Mouse (Mus musculus): ENCODE results near the gene Ssh3. TPM values are rescaled to one million over a fixed set of nuclear protein-coding genes. Genes with fewer than 3 reads are reported as not detected.
A peak's percentile ranks its signal among the peaks of the same experiment; 100 is the strongest.

The Ssh3 gene
- polyA plus RNA-seq, 1 experiment from 2014 or later: 16.2 TPM

- Histone ChIP-seq H3K4me1 (peaks cover 60% of the 10 kb centered on the region), H3K9ac (peak overlapping the region; percentile 32; the same call in 1 of the 2 replicates), H3K27ac (peak overlapping the region; percentile 70), H3K36me3 (replicated peaks) (no peaks in the 10 kb centered on the region; the same call in 1 of the 2 replicates), H3K27me3 (replicated peaks) (no peaks in the 10 kb centered on the region), H3K9me3 (no peaks in the 10 kb centered on the region), H3K4me3 (peak overlapping the region; percentile 12), H3K4me2 (peak overlapping the region; percentile 38)
- no peak for ATAC-seq (replicated peaks)
- 22% methylated on average over 21 of the region's 21 CpGs for WGBS
Measured at GRCm38 (mm10) chr19:4301735-4302651, 33.0 kb upstream of the Ssh3 start.

- no peak for ATAC-seq (replicated peaks)
- Histone ChIP-seq H3K9ac (0 out of 2 replicates have a peak overlapping the region, but pooled peaks have one; percentile 32), H3K4me2 (peak overlapping the region; percentile 38), H3K27ac (peak overlapping the region; percentile 70), H3K36me3 (replicated peaks) (no peaks in the 10 kb centered on the region; the same call in 1 of the 2 replicates), H3K27me3 (replicated peaks) (no peaks in the 10 kb centered on the region), H3K9me3 (no peaks in the 10 kb centered on the region), H3K4me1 (peaks cover 53% of the 10 kb centered on the region), H3K4me3 (no peak overlapping the region)
- 70% methylated on average over 11 of the region's 11 CpGs for WGBS
Measured at GRCm38 (mm10) chr19:4300852-4301734, 32.1 kb upstream of the Ssh3 start.

GRCm38 (mm10) chr19:4300271-4300704 is 31.3 kb upstream of the Ssh3 start:
- Histone ChIP-seq H3K4me3 (no peak overlapping the region), H3K9ac (no peak overlapping the region), H3K27me3 (replicated peaks) (no peaks in the 10 kb centered on the region), H3K27ac (no peak overlapping the region), H3K4me1 (peaks cover 51% of the 10 kb centered on the region), H3K36me3 (replicated peaks) (no peaks in the 10 kb centered on the region; the same call in 1 of the 2 replicates), H3K9me3 (no peaks in the 10 kb centered on the region), H3K4me2 (no peak overlapping the region)
- WGBS: 61% methylated on average over 7 of the region's 7 CpGs
- ATAC-seq (replicated peaks): no peak

GRCm38 (mm10) chr19:4299574-4300270 is 30.7 kb upstream of the Ssh3 start:
- Histone ChIP-seq H3K4me2 (no peak overlapping the region), H3K36me3 (replicated peaks) (no peaks in the 10 kb centered on the region; the same call in 1 of the 2 replicates), H3K4me3 (no peak overlapping the region), H3K9me3 (no peaks in the 10 kb centered on the region), H3K9ac (no peak overlapping the region), H3K27me3 (replicated peaks) (no peaks in the 10 kb centered on the region), H3K27ac (no peak overlapping the region), H3K4me1 (peaks cover 46% of the 10 kb centered on the region)
- WGBS: 85% methylated on average over 6 of the region's 6 CpGs
- no peak for ATAC-seq (replicated peaks)

GRCm38 (mm10) chr19:4299126-4299525 is 30.1 kb upstream of the Ssh3 start:
- Histone ChIP-seq H3K27ac (no peak overlapping the region), H3K4me1 (peaks cover 40% of the 10 kb centered on the region), H3K36me3 (replicated peaks) (no peaks in the 10 kb centered on the region; the same call in 1 of the 2 replicates), H3K9ac (no peak overlapping the region), H3K9me3 (no peaks in the 10 kb centered on the region), H3K27me3 (replicated peaks) (no peaks in the 10 kb centered on the region), H3K4me2 (no peak overlapping the region), H3K4me3 (no peak overlapping the region)
- WGBS: 87% methylated on average over 7 of the region's 7 CpGs
- ATAC-seq (replicated peaks): no peak

GRCm38 (mm10) chr19:4298322-4299121 is 29.5 kb upstream of the Ssh3 start:
- Histone ChIP-seq H3K27me3 (replicated peaks) (no peaks in the 10 kb centered on the region), H3K9ac (no peak overlapping the region), H3K9me3 (no peaks in the 10 kb centered on the region), H3K36me3 (replicated peaks) (no peaks in the 10 kb centered on the region; the same call in 1 of the 2 replicates), H3K27ac (no peak overlapping the region), H3K4me3 (no peak overlapping the region), H3K4me1 (peaks cover 34% of the 10 kb centered on the region), H3K4me2 (no peak overlapping the region)
- no peak for ATAC-seq (replicated peaks)
- WGBS: 92% methylated on average over 17 of the region's 17 CpGs

GRCm38 (mm10) chr19:4297851-4298250 is 28.9 kb upstream of the Ssh3 start:
- 94% methylated on average over 5 of the region's 5 CpGs for WGBS
- ATAC-seq (replicated peaks): no peak
- no peak overlapping the region for H3K27ac ChIP-seq
- no peaks in the 10 kb centered on the region for H3K27me3 ChIP-seq (replicated peaks)
- H3K9me3 ChIP-seq: no peaks in the 10 kb centered on the region
- no peak overlapping the region for H3K4me3 ChIP-seq
- H3K9ac ChIP-seq: no peak overlapping the region
- peaks cover 1% of the 10 kb centered on the region; the same call in 1 of the 2 replicates for H3K36me3 ChIP-seq (replicated peaks)
- H3K4me1 ChIP-seq: peaks cover 27% of the 10 kb centered on the region
- no peak overlapping the region for H3K4me2 ChIP-seq

GRCm38 (mm10) chr19:4296611-4297010 is 27.6 kb upstream of the Ssh3 start:
- H3K4me2 ChIP-seq: no peak overlapping the region
- H3K4me1 ChIP-seq: peaks cover 15% of the 10 kb centered on the region
- H3K9ac ChIP-seq: no peak overlapping the region
- no peak overlapping the region for H3K4me3 ChIP-seq
- no peak overlapping the region for H3K27ac ChIP-seq
- no peak for ATAC-seq (replicated peaks)
- no peaks in the 10 kb centered on the region for H3K27me3 ChIP-seq (replicated peaks)
- peaks cover 12% of the 10 kb centered on the region; the same call in 1 of the 2 replicates for H3K36me3 ChIP-seq (replicated peaks)
- whole genome bisulfite sequencing: 93% methylated on average over 2 of the region's 2 CpGs
- H3K9me3 ChIP-seq: no peaks in the 10 kb centered on the region

GRCm38 (mm10) chr19:4295391-4295790 is 26.4 kb upstream of the Ssh3 start:
- Histone ChIP-seq H3K4me1 (peaks cover 2% of the 10 kb centered on the region; the same call in 1 of the 2 replicates), H3K27me3 (replicated peaks) (no peaks in the 10 kb centered on the region), H3K4me3 (no peak overlapping the region), H3K9ac (no peak overlapping the region), H3K27ac (no peak overlapping the region), H3K9me3 (no peaks in the 10 kb centered on the region), H3K36me3 (replicated peaks) (peaks cover 22% of the 10 kb centered on the region), H3K4me2 (no peak overlapping the region)
- 89% methylated on average over 4 of the region's 4 CpGs for whole genome bisulfite sequencing
- ATAC-seq (replicated peaks): no peak

- no peak overlapping the region for H3K4me3 ChIP-seq
- no peaks in the 10 kb centered on the region for H3K27me3 ChIP-seq (replicated peaks)
- no peak overlapping the region for H3K9ac ChIP-seq
- no peaks in the 10 kb centered on the region for H3K4me1 ChIP-seq
- no peak overlapping the region for H3K27ac ChIP-seq
- WGBS: 77% methylated on average over 11 of the region's 14 CpGs
- H3K36me3 ChIP-seq (replicated peaks): peaks cover 27% of the 10 kb centered on the region
- ATAC-seq (replicated peaks): no peak
- no peak overlapping the region for H3K4me2 ChIP-seq
- H3K9me3 ChIP-seq: no peaks in the 10 kb centered on the region
Measured at GRCm38 (mm10) chr19:4294381-4295097, 25.6 kb upstream of the Ssh3 start.
